Mouse (Mus musculus) ES-Bruce4 (cell line): ENCODE results near the gene Ubqln4.

ENCODE experiments used
- CTCF ChIP-seq: IDR thresholded peaks from one replicate; pipeline ENCODE4 v1.8.1; 2011; ENCODE audit warnings: low read depth, low read length
- EP300 ChIP-seq: IDR thresholded peaks from 2 replicates; pipeline ENCODE4 v1.6.1; 2011; ENCODE audit warnings: low read depth, low read length; ENCODE audit not compliant: insufficient read depth

DNA sequence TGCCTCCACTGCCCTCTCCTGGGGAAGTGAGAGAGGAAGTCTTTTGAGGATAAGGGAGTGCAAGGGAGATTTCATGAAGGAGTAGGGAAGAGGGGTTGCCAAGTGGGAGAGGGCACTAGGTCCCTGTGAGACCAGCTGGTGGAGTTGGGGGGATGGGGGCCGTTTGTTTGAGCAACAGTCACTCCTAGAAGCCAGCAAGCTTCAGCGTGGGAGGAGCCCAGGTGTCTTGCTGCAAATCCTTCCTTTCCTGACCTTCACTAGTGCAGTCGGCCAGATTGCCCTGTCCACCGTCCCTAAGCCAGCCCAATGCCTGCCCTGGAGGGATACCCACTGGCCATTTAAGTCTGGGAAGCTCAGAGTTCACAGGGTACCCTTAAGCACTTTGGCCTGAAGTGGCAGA lies 42.0 kb upstream of the Ubqln4 start:
- TF ChIP-seq EP300 (no peak), CTCF (no peak)
